Mouse (Mus musculus) hindbrain, postnatal 0 days (tissue): ENCODE data around the gene Rplp1. TPM values are rescaled to one million over a fixed set of nuclear protein-coding genes. Genes with fewer than 3 reads are reported as not detected.

Experiments
- ATAC-seq: fragments of 200-750 bp; cut with Nextera tagmentation; 2 replicates; pipeline ENCODE4 v1.8.0; 2017; ENCODE audit warnings: mild to moderate bottlenecking, moderate TSS enrichment, moderate library complexity
- DNase-seq: peaks from one replicate; pipeline ENCODE4 v3.0.0-alpha.2; 2015; ENCODE audit warnings: low spot score
- H3K27ac ChIP-seq: fragments of 300-500 bp; sonication (generic); 2 replicates; pipeline ENCODE4 v1.5.1; 2014; ENCODE audit warnings: mild to moderate bottlenecking
- H3K27me3 ChIP-seq: fragments of 300-500 bp; sonication (generic); 2 replicates; pipeline ENCODE4 v1.6.1; 2014; ENCODE audit warnings: low read length, mixed read lengths; ENCODE audit not compliant: insufficient read depth
- H3K36me3 ChIP-seq: fragments of 300-500 bp; sonication (generic); 2 replicates; pipeline ENCODE4 v1.6.1; 2014; ENCODE audit warnings: low read length, mixed read lengths; ENCODE audit not compliant: insufficient read depth
- H3K4me1 ChIP-seq: fragments of 300-500 bp; sonication (generic); 2 replicates; pipeline ENCODE4 v1.6.1; 2014; ENCODE audit warnings: antibody characterized with exemption, low read length, mixed read lengths; ENCODE audit not compliant: insufficient read depth
- H3K4me2 ChIP-seq: fragments of 300-500 bp; sonication (generic); 2 replicates; pipeline ENCODE4 v1.6.1; 2014; ENCODE audit warnings: low read depth, mild to moderate bottlenecking, low read length, moderate library complexity, mixed read lengths
- H3K4me3 ChIP-seq: fragments of 300-500 bp; sonication (generic); 2 replicates; pipeline ENCODE4 v1.5.1; 2014; ENCODE audit warnings: low read length
- H3K9ac ChIP-seq: fragments of 300-500 bp; sonication (generic); replicated peaks from 2 replicates; pipeline ENCODE4 v1.6.1; 2014; ENCODE audit warnings: mild to moderate bottlenecking, low read length, moderate library complexity, mixed read lengths
- H3K9me3 ChIP-seq: fragments of 300-500 bp; sonication (generic); 2 replicates; pipeline ENCODE4 v1.6.1; 2016; ENCODE audit warnings: low read length, mixed read lengths
- CTCF ChIP-seq: IDR thresholded peaks from 2 replicates; pipeline ENCODE4 v1.5.1; 2016; ENCODE audit warnings: antibody characterized with exemption, control low read depth, low read depth
- WGBS: fragments of 180-500 bp; shearing (Covaris S2); extraction: QIAGEN DNeasy Blood & Tissue Kit; methylation state at CpG from one replicate; pipeline ENCODE4 v1.1.7; 2014; 5-methylcytosine and 5-hydroxymethylcytosine counted together
- polyA plus RNA-seq: library from polyadenylated mRNA; unstranded; fragments of >200 nt; fragmentation: Nextera tagmentation; extraction: Ambion mirVana; gene quantifications from 2 replicates; pipeline ENCODE4 v1.2.1, GENCODE M21; 2015
- total RNA-seq: library from RNA; depleted of rRNA; stranded (reverse); fragments of >200 nt; gene quantifications from 2 replicates; pipeline ENCODE4 v1.2.3, GENCODE M21; 2014

The Rplp1 gene
- total and polyA plus RNA-seq, 2 experiments from 2014 or later = 1,080 to 4,239 TPM

DNA sequence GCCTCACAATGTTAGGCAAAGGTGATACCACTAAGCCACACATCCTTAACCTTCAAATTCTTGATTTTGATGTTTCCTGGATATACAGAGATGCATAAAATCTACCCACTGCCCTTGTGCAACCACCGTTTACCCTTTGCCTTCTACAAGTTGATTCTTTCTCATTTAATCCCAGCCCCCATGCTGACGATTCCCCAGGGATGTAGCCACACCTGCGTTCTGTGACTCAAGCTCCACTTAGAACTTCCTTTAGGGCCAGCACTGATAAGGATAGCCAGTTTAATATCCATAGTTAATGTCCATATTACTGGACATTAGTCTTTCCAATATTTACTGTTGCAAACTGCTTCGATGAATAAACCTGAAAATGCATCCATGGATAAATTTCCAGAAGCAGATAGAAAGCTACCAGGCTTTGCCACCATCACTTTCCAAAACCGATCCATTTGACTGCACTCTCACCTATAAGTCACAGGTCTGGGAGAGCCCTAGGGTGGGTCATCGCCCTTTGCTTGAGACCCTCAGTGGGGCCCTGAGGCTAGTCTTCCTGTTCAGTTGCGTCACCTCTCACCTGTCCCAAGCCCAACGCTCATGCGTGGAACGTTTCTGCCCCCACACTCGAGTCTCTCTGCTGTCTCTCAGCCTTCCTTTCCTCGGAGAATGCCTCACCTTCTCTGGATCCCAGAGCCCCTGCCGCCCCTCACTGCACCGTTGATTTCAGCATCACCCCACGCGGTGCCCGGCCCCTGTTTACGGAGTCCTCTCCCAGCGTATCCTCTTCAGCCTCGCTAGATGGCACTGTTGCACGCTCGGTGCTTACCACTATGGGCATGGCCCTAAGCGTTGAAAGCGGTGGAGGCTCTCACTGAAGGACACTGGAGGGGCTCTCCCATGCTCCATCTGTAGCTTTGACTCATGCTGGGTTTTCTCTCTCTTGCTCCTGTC, 33.3 kb upstream of the Rplp1 start:
- Histone ChIP-seq H3K36me3 (no peaks in the 10 kb centered on the region), H3K9ac (peak overlapping the region; percentile 46; the same call in 1 of the 2 replicates), H3K4me1 (peaks cover 7% of the 10 kb centered on the region), H3K9me3 (no peaks in the 10 kb centered on the region), H3K4me2 (peak overlapping the region; percentile 100), H3K27ac (peak overlapping the region; percentile 11; the same call in 1 of the 2 replicates), H3K4me3 (peak overlapping the region; percentile 77), H3K27me3 (no peaks in the 10 kb centered on the region)
- WGBS = 6% methylated on average over 24 of the region's 24 CpGs
- peak; percentile 96 for TF ChIP-seq CTCF
- peak; percentile 82 for ATAC-seq
- peak; percentile 95 for DNase-seq

DNA sequence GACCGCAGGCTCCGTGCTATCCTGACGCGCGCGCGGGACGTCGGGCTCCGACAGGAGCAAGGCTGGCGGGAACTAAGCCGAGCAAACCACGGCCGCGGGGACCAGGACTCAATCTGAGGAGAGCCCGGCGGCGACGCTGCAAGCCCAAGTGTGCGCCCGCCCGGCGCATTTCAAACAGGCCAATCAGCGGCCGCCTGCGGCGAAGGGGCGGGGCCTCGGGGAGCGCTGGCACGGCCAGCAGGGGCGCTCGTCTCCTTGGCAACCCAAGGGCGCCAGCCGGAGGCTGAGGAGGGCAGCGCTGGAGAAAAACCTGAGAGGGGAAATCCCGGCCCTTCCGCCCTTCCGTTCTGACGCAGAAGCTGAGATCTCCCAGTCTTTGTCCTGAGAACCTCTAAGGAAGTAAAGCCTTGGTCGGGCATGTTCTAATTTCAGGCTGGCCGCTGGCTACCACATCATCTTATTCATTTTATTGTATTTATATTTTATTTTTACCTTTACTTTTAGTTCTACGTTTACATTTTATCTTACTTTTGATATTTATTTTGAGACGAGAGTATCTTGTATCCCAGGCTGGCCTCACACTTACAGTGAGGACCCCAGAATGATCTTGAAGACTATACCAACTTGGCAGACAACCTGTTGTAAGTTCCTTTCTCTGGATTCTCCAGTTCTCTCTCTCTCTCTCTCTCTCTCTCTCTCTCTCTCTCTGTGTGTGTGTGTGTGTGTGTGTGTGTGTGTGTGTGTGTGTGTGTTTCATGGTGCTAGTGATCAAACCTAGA, 32.5 kb upstream of the Rplp1 start, which contains the start of gene Kif23:
TSS of gene Kif23 (minus strand) at position 152 of the 779 bp plus-strand sequence.
- 1% methylated on average over 44 of the region's 44 CpGs for WGBS
- H3K4me2 ChIP-seq = peak within 1 kb of the TSS; percentile 100
- TF ChIP-seq CTCF = peak; percentile 64
- DNase-seq (peak; percentile 98), ATAC-seq (peak; percentile 94)
- H3K9me3 ChIP-seq = no peaks in the 10 kb centered on the region
- H3K27ac ChIP-seq = 0 out of 2 replicates have a peak within 1 kb of the TSS, but pooled peaks have one; percentile 20
- peak within 1 kb of the TSS; percentile 77 for H3K4me3 ChIP-seq
- no peaks in the 10 kb centered on the region for H3K27me3 ChIP-seq
- H3K4me1 ChIP-seq = peaks cover 7% of the 10 kb centered on the region
- H3K9ac ChIP-seq = peak within 1 kb of the TSS; percentile 57
- H3K36me3 ChIP-seq = no peaks in the 10 kb centered on the region

- WGBS = 0% methylated on average over 35 of the region's 38 CpGs
- Histone ChIP-seq H3K36me3 (no peaks in the 10 kb centered on the region), H3K27ac (0 out of 2 replicates have a peak overlapping the region, but pooled peaks have one; percentile 20)
Observed at GRCm38 (mm10) chr9:61945973-61946611, 31.8 kb upstream of the Rplp1 start.

GRCm38 (mm10) chr9:61941054-61941453, 26.7 kb upstream of the Rplp1 start:
- Histone ChIP-seq H3K4me2 (no peak overlapping the region), H3K27ac (no peak overlapping the region), H3K36me3 (no peaks in the 10 kb centered on the region), H3K27me3 (no peaks in the 10 kb centered on the region), H3K4me1 (no peaks in the 10 kb centered on the region), H3K4me3 (no peak overlapping the region), H3K9me3 (no peaks in the 10 kb centered on the region), H3K9ac (no peak overlapping the region)
- DNase-seq = no peak
- no peak for TF ChIP-seq CTCF
- WGBS = 79% methylated on average over 3 of the region's 3 CpGs
- ATAC-seq = no peak

More at GRCm38 (mm10) chr9:61945973-61946611, 31.8 kb upstream of the Rplp1 start:
- no peaks in the 10 kb centered on the region for H3K9me3 ChIP-seq
- peak; percentile 85 for ATAC-seq
- no peaks in the 10 kb centered on the region for H3K27me3 ChIP-seq
- H3K4me3 ChIP-seq = peak overlapping the region; percentile 77
- H3K9ac ChIP-seq = peak overlapping the region; percentile 57
- no peak for TF ChIP-seq CTCF
- DNase-seq = no peak
- peaks cover 7% of the 10 kb centered on the region for H3K4me1 ChIP-seq
- H3K4me2 ChIP-seq = peak overlapping the region; percentile 100

DNA sequence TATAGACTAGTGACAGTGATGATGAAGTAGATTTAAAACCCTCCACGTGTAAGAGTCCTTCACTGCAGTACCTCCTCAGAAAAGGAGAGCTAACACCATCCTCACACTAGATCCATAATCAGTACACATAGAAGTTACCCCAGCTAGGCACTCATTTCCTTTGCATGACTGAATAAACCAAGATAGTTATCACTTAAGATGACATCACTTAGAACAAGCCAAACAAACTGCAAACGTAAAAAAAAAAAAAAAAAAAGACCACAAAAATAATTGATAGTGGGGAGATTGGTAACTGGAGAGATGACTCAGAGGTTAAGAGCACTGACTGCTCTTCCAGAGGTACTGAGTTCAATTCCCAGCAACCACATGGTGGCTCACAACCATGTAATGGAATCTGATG, 19.0 kb upstream of the Rplp1 start:
- no peak for ATAC-seq

GRCm38 (mm10) chr9:61932009-61932408, 17.7 kb upstream of the Rplp1 start:
- H3K4me2 ChIP-seq = no peak overlapping the region
- DNase-seq (no peak), ATAC-seq (no peak)
- TF ChIP-seq CTCF = no peak
- no peak overlapping the region for H3K9ac ChIP-seq
- H3K27me3 ChIP-seq = no peaks in the 10 kb centered on the region
- H3K4me1 ChIP-seq = no peaks in the 10 kb centered on the region
- no peaks in the 10 kb centered on the region for H3K9me3 ChIP-seq
- no peak overlapping the region for H3K4me3 ChIP-seq
- WGBS = 93% methylated on average over 3 of the region's 3 CpGs
- H3K27ac ChIP-seq = no peak overlapping the region
- H3K36me3 ChIP-seq = no peaks in the 10 kb centered on the region

More for the DNA sequence above, 19.0 kb upstream of the Rplp1 start:
- Histone ChIP-seq H3K4me1 (no peaks in the 10 kb centered on the region), H3K9me3 (no peaks in the 10 kb centered on the region), H3K27ac (no peak overlapping the region), H3K4me2 (no peak overlapping the region), H3K36me3 (no peaks in the 10 kb centered on the region), H3K27me3 (no peaks in the 10 kb centered on the region), H3K9ac (no peak overlapping the region), H3K4me3 (no peak overlapping the region)
- TF ChIP-seq CTCF = no peak
- WGBS = 82% methylated on average over 2 of the region's 2 CpGs
- no peak for DNase-seq
